Mouse (Mus musculus) kidney, postnatal 0 days (tissue): ENCODE measurements around the gene Pkig. TPM values are rescaled to one million over a fixed set of nuclear protein-coding genes. Genes with fewer than 3 reads are reported as not detected.
A peak's percentile ranks its signal among the peaks of the same experiment; 100 is the strongest.
"Not testable (repeated sequence)": the region's sequence is repeated elsewhere in the genome, so short reads cannot be mapped to it uniquely, and the experiment has no call there.

Experiments
- ATAC-seq: fragments of 200-750 bp; cut with Nextera tagmentation; replicated peaks from 2 replicates; pipeline ENCODE4 v1.8.0; 2017; ENCODE audit warnings: low read depth, moderate number of reproducible peaks, moderate TSS enrichment, moderate library complexity; ENCODE audit not compliant: low FRiP score
- DNase-seq: peaks from one replicate; pipeline ENCODE4 v3.0.0-alpha.2; 2016; ENCODE audit warnings: low spot score
- H3K27ac ChIP-seq: fragments of 300-500 bp; sonication (generic); 2 replicates; pipeline ENCODE4 v1.5.1; 2014; ENCODE audit warnings: mild to moderate bottlenecking
- H3K27me3 ChIP-seq: fragments of 300-500 bp; sonication (generic); 2 replicates; pipeline ENCODE4 v1.6.1; 2014; ENCODE audit warnings: low read length, mixed read lengths; ENCODE audit not compliant: insufficient read depth
- H3K36me3 ChIP-seq: fragments of 300-500 bp; sonication (generic); 2 replicates; pipeline ENCODE4 v1.6.1; 2014; ENCODE audit warnings: low read length, mixed read lengths; ENCODE audit not compliant: insufficient read depth
- H3K4me1 ChIP-seq: fragments of 300-500 bp; sonication (generic); replicated peaks from 2 replicates; pipeline ENCODE4 v1.6.1; 2014; ENCODE audit warnings: antibody characterized with exemption, low read length, mixed read lengths; ENCODE audit not compliant: insufficient read depth
- H3K4me2 ChIP-seq: fragments of 300-500 bp; sonication (generic); 2 replicates; pipeline ENCODE4 v1.6.1; 2014; ENCODE audit warnings: mild to moderate bottlenecking, low read length, moderate library complexity, mixed read lengths
- H3K4me3 ChIP-seq: fragments of 300-500 bp; sonication (generic); replicated peaks from 2 replicates; pipeline ENCODE4 v1.5.1; 2014; ENCODE audit warnings: low read depth, low read length
- H3K9ac ChIP-seq: fragments of 300-500 bp; sonication (generic); 2 replicates; pipeline ENCODE4 v1.6.1; 2014; ENCODE audit warnings: low read depth, low read length
- H3K9me3 ChIP-seq: fragments of 300-500 bp; sonication (generic); replicated peaks from 2 replicates; pipeline ENCODE4 v1.6.1; 2016; ENCODE audit warnings: low read length, inconsistent platforms, mixed read lengths
- CTCF ChIP-seq: IDR thresholded peaks from 2 replicates; pipeline ENCODE4 v1.5.1; 2016; ENCODE audit warnings: antibody characterized with exemption, low read depth, mild to moderate bottlenecking, moderate library complexity
- WGBS: fragments of 180-500 bp; shearing (Covaris S2); extraction: QIAGEN DNeasy Blood & Tissue Kit; methylation state at CpG from one replicate; pipeline ENCODE4 v1.1.7; 2014; 5-methylcytosine and 5-hydroxymethylcytosine counted together
- polyA plus RNA-seq: library from polyadenylated mRNA; unstranded; fragments of >200 nt; fragmentation: Nextera tagmentation; extraction: Ambion mirVana; gene quantifications from 2 replicates; pipeline ENCODE4 v1.2.1, GENCODE M21; 2015

Gene Pkig
- polyA plus RNA-seq, 1 experiment from 2014 or later, result 179 TPM

DNA sequence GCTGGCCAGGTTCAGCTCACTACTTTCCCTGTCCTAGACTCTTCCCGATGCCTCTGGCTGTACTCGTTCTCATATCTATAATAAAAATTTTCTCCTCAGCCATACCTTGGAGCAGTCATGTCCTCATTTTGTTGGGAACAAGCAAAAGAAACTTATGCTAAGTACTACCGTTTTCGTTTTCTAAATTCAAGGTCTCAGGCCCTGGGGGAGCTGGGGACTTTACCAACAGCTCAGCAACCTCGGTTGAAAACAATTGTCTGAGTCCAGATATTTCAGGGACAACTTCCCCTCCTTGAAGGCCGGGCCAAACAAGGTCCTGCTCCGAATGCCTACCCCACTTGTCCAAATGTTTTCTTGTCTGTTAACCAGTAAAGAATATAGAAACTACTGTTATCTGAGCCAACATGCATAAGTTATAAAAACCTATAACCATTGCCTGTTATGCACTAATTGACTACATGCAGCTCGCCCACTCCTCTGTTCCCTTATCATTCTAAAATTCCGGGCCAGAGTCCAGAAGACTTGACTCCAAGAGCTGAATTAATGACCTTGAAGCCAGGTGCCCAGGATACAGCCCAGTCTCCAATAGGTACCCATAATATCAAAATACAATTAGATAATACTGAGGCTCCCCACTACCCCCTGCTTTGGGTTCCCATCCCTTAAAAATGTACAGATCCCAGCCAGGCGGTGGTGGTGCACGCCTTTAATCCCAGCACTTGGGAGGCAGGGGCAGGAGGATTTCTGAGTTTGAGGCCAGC lies 12.3 kb upstream of the Pkig start:
- 77% methylated on average over 11 of the region's 11 CpGs for WGBS

DNA sequence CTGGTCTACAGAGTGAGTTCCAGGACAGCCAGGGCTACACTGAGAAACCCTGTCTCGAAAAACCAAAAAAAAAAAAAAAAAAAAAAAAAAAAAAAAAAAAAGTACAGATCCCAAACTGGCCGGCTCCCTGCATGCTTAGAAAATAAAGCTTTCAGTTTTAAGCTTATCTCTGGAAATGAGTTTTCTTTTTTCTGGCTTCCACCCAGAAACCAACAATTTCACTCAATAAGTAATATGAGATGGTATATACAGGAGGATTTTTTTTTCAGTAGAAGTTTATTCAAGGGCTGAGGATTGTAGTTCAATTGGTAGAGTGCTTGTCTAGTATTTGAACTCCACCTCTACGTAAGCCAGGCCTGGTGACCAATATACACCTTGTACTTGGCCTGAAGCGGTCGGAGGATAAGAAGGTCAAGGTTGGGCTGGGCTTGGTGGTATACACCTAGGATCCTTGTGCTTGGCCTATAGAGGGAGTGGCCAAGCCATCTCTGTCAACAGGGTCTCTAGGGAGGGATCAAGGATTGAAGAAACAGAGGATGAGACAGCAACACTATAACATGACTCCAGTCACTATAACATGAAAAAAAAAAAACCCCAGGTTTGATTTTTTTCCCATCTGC lies 11.6 kb upstream of the Pkig start:
- Histone ChIP-seq H3K27me3 (no peaks in the 10 kb centered on the region), H3K9me3 (no peaks in the 10 kb centered on the region), H3K27ac (no peak overlapping the region), H3K36me3 (no peaks in the 10 kb centered on the region), H3K9ac (no peak overlapping the region), H3K4me1 (peaks cover 8% of the 10 kb centered on the region; the same call in 1 of the 2 replicates), H3K4me3 (no peak overlapping the region), H3K4me2 (no peak overlapping the region)
- 81% methylated on average over 5 of the region's 5 CpGs for WGBS
- no peak for TF ChIP-seq CTCF
- DNase-seq, result no peak
- ATAC-seq, result no peak

More for the DNA sequence above, 12.3 kb upstream of the Pkig start:
- no peaks in the 10 kb centered on the region for H3K36me3 ChIP-seq
- no peak for TF ChIP-seq CTCF
- ATAC-seq (no peak), DNase-seq (no peak)
- H3K4me2 ChIP-seq, result peak overlapping the region; percentile 66; the same call in 1 of the 2 replicates
- H3K27me3 ChIP-seq, result no peaks in the 10 kb centered on the region
- peaks cover 8% of the 10 kb centered on the region; the same call in 1 of the 2 replicates for H3K4me1 ChIP-seq
- H3K9ac ChIP-seq, result no peak overlapping the region
- H3K4me3 ChIP-seq, result no peak overlapping the region
- H3K27ac ChIP-seq, result 0 out of 2 replicates have a peak overlapping the region, but pooled peaks have one; percentile 100
- H3K9me3 ChIP-seq, result no peaks in the 10 kb centered on the region

DNA sequence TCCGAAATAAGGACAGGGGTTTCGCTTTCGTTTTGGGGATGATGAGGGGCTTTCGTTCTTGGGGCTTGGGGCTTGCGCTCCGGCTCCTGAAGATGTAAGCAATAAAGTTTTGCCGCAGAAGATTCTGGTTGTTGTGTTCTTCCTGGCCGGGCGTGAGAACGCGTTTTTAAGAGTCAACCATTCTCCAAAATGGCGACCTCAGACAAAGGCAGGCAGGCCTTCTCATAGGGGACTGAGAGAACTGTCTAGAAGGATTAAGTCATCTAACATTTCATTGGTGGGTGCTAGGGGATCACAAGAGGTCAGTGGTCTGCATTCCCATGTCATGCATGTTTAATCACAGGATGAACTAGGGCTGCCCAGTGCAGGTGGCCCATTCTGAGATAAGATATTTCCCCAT lies 2.5 kb upstream of the Pkig start:
- not testable (repeated sequence) for DNase-seq, H3K27me3 ChIP-seq, H3K36me3 ChIP-seq, ATAC-seq, H3K4me1 ChIP-seq, H3K4me2 ChIP-seq, H3K9me3 ChIP-seq, H3K9ac ChIP-seq, H3K27ac ChIP-seq, H3K4me3 ChIP-seq
- WGBS, result 95% methylated on average over 6 of the region's 12 CpGs

DNA sequence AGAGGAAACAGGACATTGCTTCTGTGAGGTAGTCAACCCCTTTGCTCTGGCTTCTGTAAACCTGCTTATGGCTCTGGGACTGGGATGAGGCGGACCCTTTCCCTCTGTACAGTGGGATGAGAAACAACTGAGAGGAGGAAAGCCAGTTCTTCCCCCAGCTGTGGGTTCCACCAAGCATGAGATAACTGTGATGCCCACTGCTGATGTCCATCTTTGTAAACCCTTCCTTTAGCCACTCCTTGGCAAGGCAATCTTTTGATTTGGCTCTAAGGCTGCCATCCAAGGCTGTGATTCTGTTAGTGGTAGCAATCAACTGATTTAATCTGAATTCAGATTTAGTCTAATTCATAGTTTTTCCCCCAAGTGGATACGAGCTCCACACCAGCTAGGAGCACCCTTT lies 700 bp upstream of the Pkig start:
- no peak overlapping the region for H3K4me3 ChIP-seq
- WGBS, result 79% methylated on average over 2 of the region's 2 CpGs
- DNase-seq (no peak), ATAC-seq (no peak)
- H3K27ac ChIP-seq, result no peak overlapping the region
- H3K27me3 ChIP-seq, result no peaks in the 10 kb centered on the region
- H3K4me1 ChIP-seq, result peaks cover 16% of the 10 kb centered on the region
- no peaks in the 10 kb centered on the region for H3K36me3 ChIP-seq
- no peak for TF ChIP-seq CTCF
- no peak overlapping the region for H3K9ac ChIP-seq
- no peak overlapping the region for H3K4me2 ChIP-seq
- no peaks in the 10 kb centered on the region for H3K9me3 ChIP-seq

DNA sequence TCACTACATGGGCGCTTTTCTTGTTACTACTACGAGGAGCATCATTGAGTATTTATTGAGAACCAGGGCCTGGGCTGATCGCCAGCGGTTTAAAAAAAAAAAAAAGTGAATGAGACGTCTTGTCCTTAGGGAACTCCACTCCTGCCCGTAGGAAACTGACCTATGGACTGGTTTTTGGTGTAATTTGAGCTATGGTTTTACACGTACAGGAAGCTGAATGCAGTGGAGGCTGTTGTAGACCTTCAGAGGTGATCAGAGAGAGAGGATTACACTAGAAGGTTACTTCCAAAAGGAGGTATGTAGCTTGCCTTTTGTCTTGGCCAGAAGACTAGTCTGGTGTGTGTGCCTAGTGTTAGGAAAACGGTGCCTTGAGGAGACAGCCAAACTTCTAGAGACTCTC lies 755 bp downstream of the Pkig start:
- no peaks in the 10 kb centered on the region for H3K9me3 ChIP-seq
- H3K27ac ChIP-seq, result peak overlapping the region; percentile 82
- peak overlapping the region; percentile 87 for H3K4me3 ChIP-seq
- WGBS, result under 1% methylated on average over 8 of the region's 8 CpGs
- H3K9ac ChIP-seq, result peak overlapping the region; percentile 76
- no peak for ATAC-seq
- peaks cover 21% of the 10 kb centered on the region for H3K4me1 ChIP-seq
- H3K4me2 ChIP-seq, result peak overlapping the region; percentile 63
- DNase-seq, result peak; percentile 41
- H3K27me3 ChIP-seq, result no peaks in the 10 kb centered on the region
- H3K36me3 ChIP-seq, result no peaks in the 10 kb centered on the region
- TF ChIP-seq CTCF, result no peak

DNA sequence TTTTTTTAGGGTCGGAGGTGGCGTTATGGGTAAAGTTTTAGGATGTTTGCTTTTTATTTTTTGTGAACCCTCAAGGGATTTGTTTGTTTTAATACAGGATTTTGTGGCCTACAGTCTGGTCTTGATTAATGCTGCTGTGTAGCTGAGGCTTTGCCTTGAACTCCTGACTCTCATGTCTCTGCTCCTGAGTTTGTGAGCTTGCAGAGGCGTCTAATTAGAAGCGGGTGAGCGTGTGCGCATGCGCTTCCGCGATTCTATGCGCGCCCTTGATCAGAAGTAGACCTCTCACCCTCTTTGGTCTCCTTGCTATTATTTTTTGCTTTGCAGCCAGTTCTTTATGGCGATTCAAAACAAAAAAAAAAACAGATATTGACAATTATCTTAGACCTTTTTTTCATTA lies 1.2 kb downstream of the Pkig start:
- no peak for TF ChIP-seq CTCF
- no peaks in the 10 kb centered on the region for H3K9me3 ChIP-seq
- H3K4me1 ChIP-seq, result peaks cover 21% of the 10 kb centered on the region
- H3K4me3 ChIP-seq, result peak overlapping the region; percentile 87
- no peaks in the 10 kb centered on the region for H3K36me3 ChIP-seq
- ATAC-seq (no peak), DNase-seq (no peak)
- peak overlapping the region; percentile 76; the same call in 1 of the 2 replicates for H3K9ac ChIP-seq
- H3K27me3 ChIP-seq, result no peaks in the 10 kb centered on the region
- 0 out of 2 replicates have a peak overlapping the region, but pooled peaks have one; percentile 82 for H3K27ac ChIP-seq
- WGBS, result 75% methylated on average over 12 of the region's 12 CpGs
- H3K4me2 ChIP-seq, result peak overlapping the region; percentile 63
